Mouse (Mus musculus): ENCODE results near the gene Mgam. TPM values are rescaled to one million over a fixed set of nuclear protein-coding genes. Genes with fewer than 3 reads are reported as not detected.
"Not testable (repeated sequence)": the region's sequence is repeated elsewhere in the genome, so short reads cannot be mapped to it uniquely, and the experiment has no call there.

Gene Mgam
- 0.09 TPM in 1 of 2 replicates, not detected in the other for polyA plus RNA-seq (2015; fragmentation: Nextera tagmentation; extraction: Ambion mirVana)

DNA sequence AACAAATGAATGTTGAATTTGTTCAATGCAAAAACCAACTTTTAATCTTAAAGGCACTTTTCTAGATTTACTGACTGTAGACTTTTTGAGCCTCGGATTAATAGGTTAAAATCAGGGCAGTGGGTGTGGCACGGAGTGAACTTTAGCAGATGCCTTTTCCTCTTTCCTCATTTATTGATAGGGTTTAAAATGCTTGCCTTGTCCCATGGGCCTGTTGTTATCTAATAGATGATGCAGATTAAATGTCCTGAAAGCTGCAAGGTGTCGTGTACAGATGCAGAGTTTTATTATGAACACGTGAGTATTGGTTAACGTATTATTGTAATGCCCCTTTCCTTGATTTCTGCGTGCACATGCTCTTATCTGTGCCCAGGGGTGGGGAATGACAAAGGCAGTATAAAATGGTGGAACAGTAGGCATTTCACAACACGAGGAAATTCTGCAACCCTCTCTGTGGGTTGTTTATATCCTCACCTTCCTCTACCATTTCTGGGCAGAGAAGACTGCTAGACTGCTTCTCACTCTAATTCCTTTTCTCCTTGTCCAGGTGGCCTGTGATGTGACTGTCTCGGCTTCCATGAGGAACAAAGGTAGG, at the start of gene Mgam:
Mgam (plus strand) TSS at position 426 of the 595 bp plus-strand sequence.
- WGBS, result 80% methylated on average over 8 of the region's 8 CpGs
- no peak within 1 kb of the TSS for H3K9ac ChIP-seq
- H3K27me3 ChIP-seq, result no peaks in the 10 kb centered on the region

GRCm38 (mm10) chr6:40584336-40584735, 44.3 kb upstream of the Mgam start:
- ATAC-seq (ENCODE audit: insufficient number of reproducible peaks, low FRiP score, low TSS enrichment, low read depth), result no peak
- Histone ChIP-seq H3K4me2 (no peak overlapping the region), H3K9me3 (no peaks in the 10 kb centered on the region), H3K27ac (no peak overlapping the region), H3K36me3 (no peaks in the 10 kb centered on the region), H3K27me3 (no peaks in the 10 kb centered on the region), H3K4me3 (no peak overlapping the region), H3K4me1 (no peaks in the 10 kb centered on the region), H3K9ac (no peak overlapping the region)
- 63% methylated on average over 6 of the region's 6 CpGs for WGBS

More for the DNA sequence above, at the start of gene Mgam:
- no peaks in the 10 kb centered on the region for H3K4me1 ChIP-seq
- H3K4me3 ChIP-seq, result no peak within 1 kb of the TSS
- H3K36me3 ChIP-seq, result no peaks in the 10 kb centered on the region
- H3K27ac ChIP-seq, result no peak within 1 kb of the TSS
- no peak within 1 kb of the TSS for H3K4me2 ChIP-seq
- no peaks in the 10 kb centered on the region for H3K9me3 ChIP-seq
- ATAC-seq (ENCODE audit: insufficient number of reproducible peaks, low FRiP score, low TSS enrichment, low read depth), result no peak

- WGBS, result 79% methylated on average over 5 of the region's 5 CpGs
Measured at GRCm38 (mm10) chr6:40585645-40586044, 43.0 kb upstream of the Mgam start, which contains the start of gene Clec5a. Gene Clec5a (minus strand): TSS chr6:40585821.

DNA sequence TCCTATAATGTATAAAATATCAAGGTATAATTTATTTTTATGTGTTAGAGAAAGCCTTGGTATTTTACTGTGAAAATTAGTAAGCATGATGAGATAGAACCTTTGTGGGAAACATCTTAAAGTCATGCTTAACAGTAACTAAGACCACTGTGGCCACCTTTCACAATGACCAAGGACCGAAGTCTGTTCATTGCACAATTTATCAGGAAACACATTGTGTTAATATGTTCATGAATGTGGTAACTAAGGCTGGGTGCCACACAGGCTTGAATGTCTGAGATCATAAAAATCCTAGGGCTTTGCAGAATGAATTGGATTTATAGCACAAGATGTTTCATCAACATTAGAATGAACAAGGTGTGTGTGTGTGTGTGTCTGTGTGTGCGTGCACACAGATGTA, 40.3 kb upstream of the Mgam start:
- Histone ChIP-seq H3K27ac (no peak overlapping the region), H3K4me3 (no peak overlapping the region), H3K9me3 (no peaks in the 10 kb centered on the region), H3K4me1 (no peaks in the 10 kb centered on the region), H3K27me3 (no peaks in the 10 kb centered on the region), H3K36me3 (no peaks in the 10 kb centered on the region), H3K9ac (no peak overlapping the region), H3K4me2 (no peak overlapping the region)
- 90% methylated on average over 2 of the region's 2 CpGs for WGBS
- ATAC-seq (ENCODE audit: insufficient number of reproducible peaks, low FRiP score, low TSS enrichment, low read depth), result no peak

More at GRCm38 (mm10) chr6:40585645-40586044, 43.0 kb upstream of the Mgam start, which contains the start of gene Clec5a:
- no peaks in the 10 kb centered on the region for H3K9me3 ChIP-seq
- no peak within 1 kb of the TSS for H3K27ac ChIP-seq
- no peak within 1 kb of the TSS for H3K4me2 ChIP-seq
- no peak within 1 kb of the TSS for H3K9ac ChIP-seq
- H3K4me1 ChIP-seq, result no peaks in the 10 kb centered on the region
- H3K27me3 ChIP-seq, result no peaks in the 10 kb centered on the region
- H3K4me3 ChIP-seq, result no peak within 1 kb of the TSS
- H3K36me3 ChIP-seq, result no peaks in the 10 kb centered on the region
- ATAC-seq (ENCODE audit: insufficient number of reproducible peaks, low FRiP score, low TSS enrichment, low read depth), result no peak

- ATAC-seq (ENCODE audit: insufficient number of reproducible peaks, low FRiP score, low TSS enrichment, low read depth), result no peak
- no peaks in the 10 kb centered on the region for H3K4me1 ChIP-seq
- WGBS, result 65% methylated on average over 3 of the region's 3 CpGs
- H3K27me3 ChIP-seq, result no peaks in the 10 kb centered on the region
- no peaks in the 10 kb centered on the region for H3K9me3 ChIP-seq
- H3K36me3 ChIP-seq, result no peaks in the 10 kb centered on the region
- no peak overlapping the region for H3K4me2 ChIP-seq
- H3K4me3 ChIP-seq, result no peak overlapping the region
- H3K9ac ChIP-seq, result no peak overlapping the region
- H3K27ac ChIP-seq, result no peak overlapping the region
Measured at GRCm38 (mm10) chr6:40594804-40595550, 33.7 kb upstream of the Mgam start.

DNA sequence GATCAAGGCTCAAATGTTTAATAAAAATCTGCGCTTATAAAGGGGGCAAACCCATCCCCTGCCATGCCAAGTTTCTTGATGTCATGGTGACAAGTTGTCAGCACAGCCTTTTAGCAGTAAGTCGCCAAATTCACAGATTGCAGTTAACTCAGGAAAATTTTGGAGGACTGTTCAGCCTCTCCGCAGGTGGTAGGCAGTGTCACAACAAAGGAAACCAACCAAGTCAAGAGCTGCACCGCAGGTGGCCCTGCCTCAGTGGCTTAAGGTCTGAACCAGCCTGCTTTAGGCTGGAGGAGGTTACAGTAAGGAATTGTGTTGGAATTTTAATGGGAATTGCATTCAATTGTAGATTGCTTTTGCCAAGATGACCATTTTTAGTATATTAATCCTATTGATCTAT, 30.1 kb upstream of the Mgam start:
- not testable (repeated sequence) for H3K4me3 ChIP-seq; H3K4me1 ChIP-seq; H3K27me3 ChIP-seq; H3K27ac ChIP-seq; H3K9me3 ChIP-seq; ATAC-seq (ENCODE audit: insufficient number of reproducible peaks, low FRiP score, low TSS enrichment, low read depth); H3K36me3 ChIP-seq; H3K4me2 ChIP-seq; H3K9ac ChIP-seq
- 27% methylated on average over 4 of the region's 4 CpGs for WGBS

GRCm38 (mm10) chr6:40607431-40607830, 21.2 kb upstream of the Mgam start:
- H3K27ac ChIP-seq, result no peak overlapping the region
- H3K4me3 ChIP-seq, result no peak overlapping the region
- ATAC-seq (ENCODE audit: insufficient number of reproducible peaks, low FRiP score, low TSS enrichment, low read depth), result no peak
- H3K4me2 ChIP-seq, result no peak overlapping the region
- no peaks in the 10 kb centered on the region for H3K9me3 ChIP-seq
- no peaks in the 10 kb centered on the region for H3K27me3 ChIP-seq
- H3K9ac ChIP-seq, result no peak overlapping the region
- no peaks in the 10 kb centered on the region for H3K36me3 ChIP-seq
- H3K4me1 ChIP-seq, result no peaks in the 10 kb centered on the region

DNA sequence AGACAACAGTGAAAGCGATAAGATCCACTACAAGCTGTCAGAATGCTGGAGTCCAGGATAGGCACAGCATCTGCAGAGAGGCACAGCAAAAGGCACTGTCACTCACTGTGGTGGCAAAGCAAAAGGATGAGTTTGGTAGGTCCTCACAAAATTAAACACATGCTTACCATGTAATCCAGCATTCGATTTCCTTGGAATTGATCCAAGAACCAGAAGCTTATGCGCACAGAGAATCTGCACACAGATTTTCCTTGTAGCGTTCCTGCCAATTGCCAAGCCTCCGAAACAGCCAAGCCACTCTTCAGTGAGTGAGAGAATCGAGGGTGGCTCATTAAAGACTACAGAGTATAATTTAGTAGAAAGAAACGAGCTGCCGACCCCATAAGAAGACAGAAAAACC, 18.4 kb upstream of the Mgam start:
- Histone ChIP-seq H3K36me3 (no peaks in the 10 kb centered on the region), H3K4me2 (no peak overlapping the region), H3K4me3 (no peak overlapping the region), H3K9ac (no peak overlapping the region), H3K27me3 (no peaks in the 10 kb centered on the region), H3K4me1 (no peaks in the 10 kb centered on the region), H3K27ac (no peak overlapping the region), H3K9me3 (no peaks in the 10 kb centered on the region)
- no peak for ATAC-seq (ENCODE audit: insufficient number of reproducible peaks, low FRiP score, low TSS enrichment, low read depth)
- WGBS, result 59% methylated on average over 8 of the region's 8 CpGs

DNA sequence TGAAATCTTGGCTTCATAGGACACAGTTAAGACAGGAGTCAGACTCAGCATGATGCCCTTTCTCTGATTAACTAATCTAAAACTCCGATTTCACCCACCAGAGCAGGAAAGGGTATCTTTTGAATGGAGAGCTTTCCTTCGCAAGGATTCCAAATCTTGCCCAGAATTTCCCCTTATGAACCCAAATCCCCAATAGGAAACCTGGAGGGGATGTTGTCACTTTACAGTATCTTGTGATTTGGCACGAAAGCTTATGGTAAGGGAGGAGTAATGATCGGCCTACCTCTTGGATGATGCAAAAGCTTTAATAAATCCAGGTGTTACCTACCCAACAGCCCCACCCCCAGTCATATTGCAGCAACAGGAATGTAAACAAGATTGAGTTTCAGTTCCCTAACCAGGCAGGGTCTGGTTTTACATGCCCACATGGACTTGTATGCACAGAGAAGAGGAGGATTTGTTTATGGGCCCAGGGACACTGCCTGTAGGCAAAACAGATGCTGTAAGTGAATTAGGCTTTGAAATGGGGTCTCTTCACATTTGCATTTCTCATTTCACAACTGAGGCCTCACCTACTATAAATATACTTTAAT, 15.3 kb upstream of the Mgam start, which contains the start of gene Tas2r138:
Tas2r138 (minus strand) TSS at position 51 of the 593 bp plus-strand sequence.
- H3K36me3 ChIP-seq, result no peaks in the 10 kb centered on the region
- no peak within 1 kb of the TSS for H3K27ac ChIP-seq
- 79% methylated on average over 4 of the region's 4 CpGs for WGBS

DNA sequence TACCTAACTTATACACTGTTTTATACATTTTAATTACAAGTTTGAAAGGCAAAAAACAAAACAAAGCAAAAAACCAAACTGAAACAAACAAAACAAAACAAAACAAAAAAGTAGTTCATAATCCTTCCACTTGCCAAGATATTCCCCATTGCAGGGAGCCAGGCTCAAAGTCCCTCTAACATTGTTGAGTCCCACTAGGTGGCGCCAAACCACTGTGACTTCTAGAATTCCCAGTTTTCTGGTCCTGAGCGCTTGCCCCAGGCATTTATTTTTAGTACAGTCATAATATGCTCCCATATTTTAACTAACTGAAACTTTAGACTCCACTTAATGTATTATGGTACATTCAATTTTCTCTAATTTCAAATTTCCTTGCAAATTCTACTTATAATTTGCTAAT, 10.7 kb upstream of the Mgam start:
- Histone ChIP-seq H3K9me3 (no peaks in the 10 kb centered on the region), H3K36me3 (no peaks in the 10 kb centered on the region), H3K4me1 (no peaks in the 10 kb centered on the region), H3K27ac (no peak overlapping the region), H3K9ac (no peak overlapping the region), H3K4me3 (no peak overlapping the region), H3K27me3 (no peaks in the 10 kb centered on the region), H3K4me2 (no peak overlapping the region)
- ATAC-seq (ENCODE audit: insufficient number of reproducible peaks, low FRiP score, low TSS enrichment, low read depth), result no peak
- 17% methylated on average over 2 of the region's 2 CpGs for WGBS

More for the DNA sequence above, 15.3 kb upstream of the Mgam start, which contains the start of gene Tas2r138:
- no peaks in the 10 kb centered on the region for H3K27me3 ChIP-seq
- H3K9ac ChIP-seq, result no peak within 1 kb of the TSS
- ATAC-seq (ENCODE audit: insufficient number of reproducible peaks, low FRiP score, low TSS enrichment, low read depth), result no peak
- no peak within 1 kb of the TSS for H3K4me3 ChIP-seq
- H3K9me3 ChIP-seq, result no peaks in the 10 kb centered on the region
- H3K4me1 ChIP-seq, result no peaks in the 10 kb centered on the region
- no peak within 1 kb of the TSS for H3K4me2 ChIP-seq

GRCm38 (mm10) chr6:40626111-40626510, 2.5 kb upstream of the Mgam start:
- Histone ChIP-seq H3K9me3 (no peaks in the 10 kb centered on the region), H3K4me3 (no peak overlapping the region), H3K27ac (no peak overlapping the region), H3K4me2 (no peak overlapping the region), H3K27me3 (no peaks in the 10 kb centered on the region), H3K4me1 (no peaks in the 10 kb centered on the region), H3K36me3 (no peaks in the 10 kb centered on the region), H3K9ac (no peak overlapping the region)
- 52% methylated on average over 1 of the region's 1 CpGs for WGBS
- no peak for ATAC-seq (ENCODE audit: insufficient number of reproducible peaks, low FRiP score, low TSS enrichment, low read depth)

- no peak overlapping the region for H3K4me3 ChIP-seq
- H3K9me3 ChIP-seq, result no peaks in the 10 kb centered on the region
- 71% methylated on average over 1 of the region's 1 CpGs for WGBS
- ATAC-seq (ENCODE audit: insufficient number of reproducible peaks, low FRiP score, low TSS enrichment, low read depth), result no peak
- no peaks in the 10 kb centered on the region for H3K27me3 ChIP-seq
- no peaks in the 10 kb centered on the region for H3K36me3 ChIP-seq
- no peak overlapping the region for H3K4me2 ChIP-seq
- no peak overlapping the region for H3K9ac ChIP-seq
- H3K27ac ChIP-seq, result no peak overlapping the region
- H3K4me1 ChIP-seq, result no peaks in the 10 kb centered on the region
Measured at GRCm38 (mm10) chr6:40634640-40635071, 6.0 kb downstream of the Mgam start.

All from limb, embryonic 15.5 days (tissue).